Mouse (Mus musculus) B cell, adult 62 days (primary cell): Measurements from ENCODE around the gene Qprt. TPM values are rescaled to one million over a fixed set of nuclear protein-coding genes. Genes with fewer than 3 reads are reported as not detected.

ENCODE experiments used
- total RNA-seq: library from RNA; stranded (reverse); gene quantifications from 4 replicates; pipeline ENCODE4 v1.2.4, GENCODE M21; 2023

Gene Qprt
- 0.37 TPM in 1 of 4 replicates, not detected in the others for total RNA-seq

GRCm38 (mm10) chr7:127121911-127122270 is at the start of gene Qprt:
Gene Qprt (minus strand): TSS chr7:127122226.

GRCm38 (mm10) chr7:127137262-127138017 is 15.4 kb upstream of the Qprt start, which contains the start of gene Spn:
Gene Spn (minus strand): TSS chr7:127137823.

DNA sequence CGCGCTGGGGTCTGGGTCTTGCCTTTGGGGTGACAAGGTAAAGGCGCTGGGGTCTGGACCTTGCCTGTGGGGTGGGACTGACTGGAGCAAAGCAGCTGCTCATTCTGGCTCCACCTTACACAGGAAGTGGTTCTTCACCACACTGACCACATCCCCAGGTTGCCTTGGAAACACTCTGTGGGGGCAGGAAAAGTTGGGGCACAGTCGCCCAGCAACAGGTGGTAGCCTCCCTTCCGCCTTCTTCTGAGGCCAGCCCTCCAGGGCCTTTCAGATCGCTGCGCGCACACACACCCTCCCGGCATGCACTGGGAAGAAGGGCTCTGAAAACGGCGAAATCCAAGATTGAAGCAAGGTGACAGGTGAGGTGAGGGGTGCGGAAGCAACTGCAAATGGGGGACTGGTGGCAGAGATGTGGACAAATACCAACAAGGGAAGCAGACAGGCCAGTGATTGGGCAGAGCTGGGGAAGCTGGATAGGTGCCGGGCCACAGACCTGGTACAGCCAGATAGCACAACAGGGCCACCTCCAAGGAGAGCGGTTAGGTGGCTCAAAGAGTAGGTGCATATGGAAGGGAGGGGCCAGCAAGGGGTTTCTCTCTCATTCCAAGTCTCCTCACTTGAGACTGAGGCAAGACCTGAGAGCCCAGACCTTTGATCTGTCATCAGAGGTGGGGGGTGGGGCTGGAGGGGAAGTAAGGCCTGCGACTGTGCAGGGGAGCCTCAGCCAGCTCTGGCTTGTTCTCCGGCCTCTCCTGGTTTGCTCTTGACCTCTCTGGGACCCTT is 30.7 kb downstream of the Qprt start, which contains the start of gene AI467606:
Gene AI467606 (plus strand): TSS at position 246 of the 783 bp plus-strand sequence.

DNA sequence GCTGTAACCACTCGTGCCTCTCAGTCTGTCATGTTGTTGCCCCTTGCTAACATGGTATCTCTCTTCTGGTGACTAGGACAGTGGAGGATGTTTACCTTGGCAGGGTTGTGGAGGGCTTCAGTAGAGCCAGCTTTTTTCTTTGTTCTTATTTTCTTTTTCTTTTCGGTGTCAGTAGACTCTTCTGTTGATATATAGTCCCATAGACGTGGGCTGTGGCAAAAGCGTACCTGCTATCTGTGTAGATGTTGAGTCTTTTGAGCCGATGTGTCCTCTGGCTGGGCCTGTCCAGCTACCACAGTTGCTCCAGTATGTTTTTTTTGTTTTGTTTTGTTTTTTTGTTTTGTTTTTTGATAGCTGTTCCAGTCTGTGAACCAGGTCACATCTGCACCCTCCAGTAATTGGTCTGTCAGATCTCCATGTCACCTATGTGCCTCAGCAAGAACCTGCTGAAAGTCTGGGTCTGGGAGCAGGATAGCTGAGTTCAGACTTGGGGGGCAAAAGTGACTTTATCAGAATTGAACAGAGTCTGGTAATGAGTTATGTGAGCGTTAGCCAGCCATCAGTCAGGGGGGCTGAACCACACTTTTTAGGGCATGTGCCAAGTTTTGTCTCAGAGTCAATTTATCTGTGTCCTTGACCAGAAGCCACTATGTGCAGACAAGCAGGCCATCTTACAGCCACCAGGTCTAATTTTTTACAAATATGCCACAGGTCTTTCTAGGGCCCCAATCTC is 34.6 kb downstream of the Qprt start, which contains the start of gene Zg16:
Gene Zg16 (minus strand): TSS at position 51 of the 733 bp plus-strand sequence.

Other genes with a start within 250 kb of the Qprt start
- 79.8 to 90.3 TPM (median 84.2 TPM) in 4 replicates for gene Taok2, start 237.5 kb downstream of the Qprt start, total RNA-seq
- gene Tmem219, start 199.3 kb downstream of the Qprt start, total RNA-seq = 37.9 to 43.4 TPM (median 42.2 TPM) in 4 replicates
- gene Kctd13, start 193.3 kb downstream of the Qprt start, total RNA-seq = 39.8 to 42.9 TPM (median 41.8 TPM) in 4 replicates
- gene Asphd1, start 172.6 kb downstream of the Qprt start, total RNA-seq = not detected in 4 replicates
- gene Sez6l2, start 171.7 kb downstream of the Qprt start, total RNA-seq = 4.0 to 6.6 TPM (median 5.4 TPM) in 4 replicates
- 62.8 to 64.5 TPM (median 64.2 TPM) in 4 replicates for gene Cdipt, start 146.3 kb downstream of the Qprt start, total RNA-seq
- gene Cdiptos, start 146.1 kb downstream of the Qprt start, total RNA-seq = 0.39 to 2.0 TPM (median 0.92 TPM) in 4 replicates
- 40.5 to 49.3 TPM (median 44.5 TPM) in 4 replicates for gene Mvp, start 107.6 kb downstream of the Qprt start, total RNA-seq
- 3.2 to 10.6 TPM (median 8.7 TPM) in 3 of 4 replicates, not detected in the other for gene Pagr1b, start 105.7 kb downstream of the Qprt start, total RNA-seq
- gene Pagr1a, start 104.9 kb downstream of the Qprt start, total RNA-seq = 10.5 to 44.7 TPM (median 14.2 TPM) in 4 replicates
- gene Gm42742, start 101.1 kb downstream of the Qprt start, total RNA-seq = 7.4 to 42.0 TPM (median 30.9 TPM) in 4 replicates
- 1.4 to 2.1 TPM (median 1.8 TPM) in 3 of 4 replicates, not detected in the other for gene Prrt2, start 101.0 kb downstream of the Qprt start, total RNA-seq
- gene Maz, start 95.2 kb downstream of the Qprt start, total RNA-seq = 210 to 225 TPM (median 222 TPM) in 4 replicates
- gene Kif22, start 79.8 kb downstream of the Qprt start, total RNA-seq = 1.3 to 3.1 TPM (median 2.1 TPM) in 4 replicates
- gene Zg16, start 34.9 kb downstream of the Qprt start, total RNA-seq = 0.98 to 4.6 TPM (median 1.9 TPM) in 3 of 4 replicates, not detected in the other
- gene AI467606, start 30.9 kb downstream of the Qprt start, total RNA-seq = 51.6 to 60.7 TPM (median 59.8 TPM) in 4 replicates
- 5.3 to 6.6 TPM (median 5.9 TPM) in 4 replicates for gene Spn, start 15.6 kb upstream of the Qprt start, total RNA-seq
- gene Cd2bp2, start 73.8 kb upstream of the Qprt start, total RNA-seq = 69.5 to 80.2 TPM (median 75.6 TPM) in 4 replicates
- gene Tbc1d10b, start 86.2 kb upstream of the Qprt start, total RNA-seq = 49.9 to 72.7 TPM (median 65.7 TPM) in 4 replicates
- 4.1 to 8.2 TPM (median 5.3 TPM) in 4 replicates for gene Mylpf, start 86.7 kb upstream of the Qprt start, total RNA-seq
- gene Zfp553, start 110.8 kb upstream of the Qprt start, total RNA-seq = 8.8 to 11.3 TPM (median 10.0 TPM) in 4 replicates
- 398 to 439 TPM (median 400 TPM) in 4 replicates for gene Sept1, start 110.9 kb upstream of the Qprt start, total RNA-seq
- 11.6 to 23.5 TPM (median 13.5 TPM) in 4 replicates for gene Zfp771, start 122.0 kb upstream of the Qprt start, total RNA-seq
- gene Dctpp1, start 138.5 kb upstream of the Qprt start, total RNA-seq = 14.3 to 19.5 TPM (median 15.7 TPM) in 4 replicates
- 24.1 to 28.3 TPM (median 25.3 TPM) in 4 replicates for gene Sephs2, start 151.8 kb upstream of the Qprt start, total RNA-seq
- gene Itgal, start 174.0 kb upstream of the Qprt start, total RNA-seq = 114 to 124 TPM (median 119 TPM) in 4 replicates
- 2.3 to 4.1 TPM (median 3.3 TPM) in 4 replicates for gene Zfp768, start 223.4 kb upstream of the Qprt start, total RNA-seq